Mouse (Mus musculus) embryonic facial prominence, embryonic 11.5 days (tissue): ENCODE data around the gene Ackr4. TPM values are rescaled to one million over a fixed set of nuclear protein-coding genes. Genes with fewer than 3 reads are reported as not detected.

Experiments
- ATAC-seq: fragments of 200-750 bp; cut with Nextera tagmentation; replicated peaks from 2 replicates; pipeline ENCODE4 v1.8.0; 2017; ENCODE audit warnings: low read depth; ENCODE audit not compliant: insufficient number of reproducible peaks, low FRiP score, low TSS enrichment
- DNase-seq: peaks from one replicate; pipeline ENCODE4 v3.0.0-alpha.2; 2015; ENCODE audit warnings: low spot score
- H3K27ac ChIP-seq: fragments of 300-500 bp; sonication (generic); replicated peaks from 2 replicates; pipeline ENCODE4 v1.5.1; 2014; ENCODE audit warnings: mild to moderate bottlenecking, low read depth, low read length, control low read depth
- H3K27me3 ChIP-seq: fragments of 300-500 bp; sonication (generic); 2 replicates; pipeline ENCODE4 v1.6.1; 2014; ENCODE audit warnings: mild to moderate bottlenecking, low read length, moderate library complexity, mixed read lengths; ENCODE audit not compliant: control insufficient read depth, insufficient read depth
- H3K36me3 ChIP-seq: fragments of 300-500 bp; sonication (generic); replicated peaks from 2 replicates; pipeline ENCODE4 v1.6.1; 2014; ENCODE audit warnings: low read depth, mild to moderate bottlenecking, low read length, moderate library complexity, mixed read lengths; ENCODE audit not compliant: control insufficient read depth, insufficient read depth
- H3K4me1 ChIP-seq: fragments of 300-500 bp; sonication (generic); 2 replicates; pipeline ENCODE4 v1.6.1; 2014; ENCODE audit warnings: low read length, mixed read lengths; ENCODE audit not compliant: control insufficient read depth, insufficient read depth
- H3K4me2 ChIP-seq: fragments of 300-500 bp; sonication (generic); 2 replicates; pipeline ENCODE4 v1.6.1; 2014; ENCODE audit warnings: low read depth, mild to moderate bottlenecking, control low read depth, low read length, moderate library complexity
- H3K4me3 ChIP-seq: fragments of 300-500 bp; sonication (generic); 2 replicates; pipeline ENCODE4 v1.5.1; 2014; ENCODE audit warnings: low read depth, low read length, control low read depth
- H3K9ac ChIP-seq: fragments of 300-500 bp; sonication (generic); replicated peaks from 2 replicates; pipeline ENCODE4 v1.6.1; 2014; ENCODE audit warnings: mild to moderate bottlenecking, control low read depth, low read length
- H3K9me3 ChIP-seq: fragments of 300-500 bp; sonication (generic); replicated peaks from 2 replicates; pipeline ENCODE4 v1.6.1; 2016; ENCODE audit warnings: mild to moderate bottlenecking, low read length, inconsistent platforms, mixed read lengths; ENCODE audit not compliant: control insufficient read depth
- WGBS: fragments of 180-500 bp; shearing (Covaris S2); extraction: QIAGEN DNeasy Blood & Tissue Kit; methylation state at CpG from one replicate; pipeline ENCODE4 v1.1.7; 2014; 5-methylcytosine and 5-hydroxymethylcytosine counted together
- polyA plus RNA-seq: library from polyadenylated mRNA; unstranded; fragments of >200 nt; fragmentation: Nextera tagmentation; extraction: Ambion mirVana; gene quantifications from 2 replicates; pipeline ENCODE4 v1.2.1, GENCODE M21; 2014

Gene Ackr4
- polyA plus RNA-seq, 1 experiment from 2014 or later: 0.15 TPM

- Histone ChIP-seq H3K9ac (no peak overlapping the region), H3K4me3 (no peak overlapping the region), H3K4me1 (no peaks in the 10 kb centered on the region), H3K27me3 (no peaks in the 10 kb centered on the region), H3K36me3 (no peaks in the 10 kb centered on the region), H3K9me3 (no peaks in the 10 kb centered on the region), H3K27ac (no peak overlapping the region), H3K4me2 (no peak overlapping the region)
- WGBS: 74% methylated on average over 2 of the region's 2 CpGs
- no peak for DNase-seq
- no peak for ATAC-seq
Measured at GRCm38 (mm10) chr9:104104986-104105385, 21.7 kb downstream of the Ackr4 start.

GRCm38 (mm10) chr9:104102901-104103300, 23.8 kb downstream of the Ackr4 start:
- Histone ChIP-seq H3K4me3 (no peak overlapping the region), H3K9me3 (no peaks in the 10 kb centered on the region), H3K4me2 (no peak overlapping the region), H3K36me3 (no peaks in the 10 kb centered on the region), H3K27ac (no peak overlapping the region), H3K9ac (no peak overlapping the region), H3K27me3 (no peaks in the 10 kb centered on the region), H3K4me1 (no peaks in the 10 kb centered on the region)
- 33% methylated on average over 2 of the region's 2 CpGs for WGBS
- no peak for ATAC-seq
- DNase-seq: no peak

GRCm38 (mm10) chr9:104102301-104102700, 24.4 kb downstream of the Ackr4 start:
- ATAC-seq (no peak), DNase-seq (no peak)
- Histone ChIP-seq H3K9ac (no peak overlapping the region), H3K27ac (no peak overlapping the region), H3K4me2 (no peak overlapping the region), H3K27me3 (no peaks in the 10 kb centered on the region), H3K36me3 (no peaks in the 10 kb centered on the region), H3K9me3 (no peaks in the 10 kb centered on the region), H3K4me1 (no peaks in the 10 kb centered on the region), H3K4me3 (no peak overlapping the region)
- WGBS: 26% methylated on average over 6 of the region's 6 CpGs

- H3K36me3 ChIP-seq: no peaks in the 10 kb centered on the region
- H3K27ac ChIP-seq: no peak overlapping the region
- H3K4me2 ChIP-seq: no peak overlapping the region
- no peak overlapping the region for H3K9ac ChIP-seq
- DNase-seq: no peak
- no peak overlapping the region for H3K4me3 ChIP-seq
- no peak for ATAC-seq
- H3K9me3 ChIP-seq: no peaks in the 10 kb centered on the region
- whole genome bisulfite sequencing: 23% methylated on average over 3 of the region's 3 CpGs
- H3K4me1 ChIP-seq: no peaks in the 10 kb centered on the region
- H3K27me3 ChIP-seq: no peaks in the 10 kb centered on the region
Measured at GRCm38 (mm10) chr9:104101458-104101857, 25.3 kb downstream of the Ackr4 start.

GRCm38 (mm10) chr9:104100822-104101221, 25.9 kb downstream of the Ackr4 start:
- no peak overlapping the region for H3K4me3 ChIP-seq
- H3K4me2 ChIP-seq: no peak overlapping the region
- ATAC-seq (no peak), DNase-seq (no peak)
- H3K36me3 ChIP-seq: no peaks in the 10 kb centered on the region
- no peak overlapping the region for H3K9ac ChIP-seq
- no peaks in the 10 kb centered on the region for H3K4me1 ChIP-seq
- WGBS: 43% methylated on average over 7 of the region's 7 CpGs
- H3K27ac ChIP-seq: no peak overlapping the region
- no peaks in the 10 kb centered on the region for H3K27me3 ChIP-seq
- H3K9me3 ChIP-seq: no peaks in the 10 kb centered on the region

GRCm38 (mm10) chr9:104099060-104099459, 27.7 kb downstream of the Ackr4 start:
- H3K36me3 ChIP-seq: no peaks in the 10 kb centered on the region
- no peaks in the 10 kb centered on the region for H3K9me3 ChIP-seq
- H3K27me3 ChIP-seq: no peaks in the 10 kb centered on the region
- no peak overlapping the region for H3K4me2 ChIP-seq
- no peak overlapping the region for H3K9ac ChIP-seq
- H3K4me3 ChIP-seq: no peak overlapping the region
- no peak overlapping the region for H3K27ac ChIP-seq
- H3K4me1 ChIP-seq: no peaks in the 10 kb centered on the region
- DNase-seq (no peak), ATAC-seq (no peak)
- WGBS: 94% methylated on average over 11 of the region's 11 CpGs

GRCm38 (mm10) chr9:104098256-104098655, 28.5 kb downstream of the Ackr4 start:
- Histone ChIP-seq H3K36me3 (no peaks in the 10 kb centered on the region), H3K4me1 (no peaks in the 10 kb centered on the region), H3K4me3 (no peak overlapping the region), H3K4me2 (no peak overlapping the region), H3K27ac (no peak overlapping the region), H3K27me3 (no peaks in the 10 kb centered on the region), H3K9me3 (no peaks in the 10 kb centered on the region), H3K9ac (no peak overlapping the region)
- no peak for DNase-seq
- 74% methylated on average over 5 of the region's 5 CpGs for WGBS
- no peak for ATAC-seq

- H3K27me3 ChIP-seq: no peaks in the 10 kb centered on the region
- no peaks in the 10 kb centered on the region for H3K9me3 ChIP-seq
- no peak for ATAC-seq
- no peaks in the 10 kb centered on the region for H3K36me3 ChIP-seq
- WGBS: 95% methylated on average over 5 of the region's 5 CpGs
- H3K4me1 ChIP-seq: no peaks in the 10 kb centered on the region
- H3K4me2 ChIP-seq: no peak overlapping the region
- H3K27ac ChIP-seq: no peak overlapping the region
- no peak overlapping the region for H3K9ac ChIP-seq
- H3K4me3 ChIP-seq: no peak overlapping the region
- DNase-seq: no peak
Measured at GRCm38 (mm10) chr9:104092945-104093344, 33.8 kb downstream of the Ackr4 start.
